Mouse (Mus musculus) lung, postnatal 0 days (tissue): ENCODE measurements around the gene Flrt1. TPM values are rescaled to one million over a fixed set of nuclear protein-coding genes. Genes with fewer than 3 reads are reported as not detected.

ENCODE experiments used
- ATAC-seq: fragments of 200-750 bp; cut with Nextera tagmentation; 2 replicates; pipeline ENCODE4 v1.8.0; 2017; ENCODE audit warnings: moderate library complexity
- DNase-seq: peaks from one replicate; pipeline ENCODE4 v3.0.0-alpha.2; 2016; ENCODE audit warnings: low spot score
- H3K27ac ChIP-seq: fragments of 300-500 bp; sonication (generic); 2 replicates; pipeline ENCODE4 v1.5.1; 2014; ENCODE audit warnings: antibody characterized with exemption, mild to moderate bottlenecking, low read length, mixed read lengths
- H3K27me3 ChIP-seq: fragments of 300-500 bp; sonication (generic); replicated peaks from 2 replicates; pipeline ENCODE4 v1.6.1; 2014; ENCODE audit warnings: low read length, mixed read lengths; ENCODE audit not compliant: insufficient read depth
- H3K36me3 ChIP-seq: fragments of 300-500 bp; sonication (generic); 2 replicates; pipeline ENCODE4 v1.6.1; 2014; ENCODE audit warnings: low read length, mixed read lengths; ENCODE audit not compliant: insufficient read depth
- H3K4me1 ChIP-seq: fragments of 300-500 bp; sonication (generic); 2 replicates; pipeline ENCODE4 v1.6.1; 2014; ENCODE audit warnings: antibody characterized with exemption, low read depth, low read length, mixed read lengths; ENCODE audit not compliant: insufficient read depth
- H3K4me2 ChIP-seq: fragments of 300-500 bp; sonication (generic); replicated peaks from 2 replicates; pipeline ENCODE4 v1.6.1; 2014; ENCODE audit warnings: low read depth, mild to moderate bottlenecking, low read length, moderate library complexity, mixed read lengths
- H3K4me3 ChIP-seq: fragments of 300-500 bp; sonication (generic); 2 replicates; pipeline ENCODE4 v1.5.1; 2014; ENCODE audit warnings: low read depth, low read length
- H3K9ac ChIP-seq: fragments of 300-500 bp; sonication (generic); replicated peaks from 2 replicates; pipeline ENCODE4 v1.6.1; 2014; ENCODE audit warnings: low read depth, mild to moderate bottlenecking
- H3K9me3 ChIP-seq: fragments of 300-500 bp; sonication (generic); 2 replicates; pipeline ENCODE4 v1.6.1; 2016; ENCODE audit warnings: low read length, mixed read lengths
- CTCF ChIP-seq: IDR thresholded peaks from 2 replicates; pipeline ENCODE4 v1.5.1; 2016; ENCODE audit warnings: antibody characterized with exemption, mild to moderate bottlenecking
- EP300 ChIP-seq: IDR thresholded peaks from 2 replicates; pipeline ENCODE4 v1.6.1; 2016; ENCODE audit warnings: antibody characterized with exemption, mild to moderate bottlenecking, control low read depth
- WGBS: fragments of 180-500 bp; shearing (Covaris S2); extraction: QIAGEN DNeasy Blood & Tissue Kit; methylation state at CpG from one replicate; pipeline ENCODE4 v1.1.7; 2014; 5-methylcytosine and 5-hydroxymethylcytosine counted together
- polyA plus RNA-seq: library from polyadenylated mRNA; unstranded; fragments of >200 nt; fragmentation: Nextera tagmentation; extraction: Ambion mirVana; gene quantifications from 2 replicates; pipeline ENCODE4 v1.2.1, GENCODE M21; 2015

Flrt1 gene
- polyA plus RNA-seq, 1 experiment from 2014 or later, result 0.17 TPM

DNA sequence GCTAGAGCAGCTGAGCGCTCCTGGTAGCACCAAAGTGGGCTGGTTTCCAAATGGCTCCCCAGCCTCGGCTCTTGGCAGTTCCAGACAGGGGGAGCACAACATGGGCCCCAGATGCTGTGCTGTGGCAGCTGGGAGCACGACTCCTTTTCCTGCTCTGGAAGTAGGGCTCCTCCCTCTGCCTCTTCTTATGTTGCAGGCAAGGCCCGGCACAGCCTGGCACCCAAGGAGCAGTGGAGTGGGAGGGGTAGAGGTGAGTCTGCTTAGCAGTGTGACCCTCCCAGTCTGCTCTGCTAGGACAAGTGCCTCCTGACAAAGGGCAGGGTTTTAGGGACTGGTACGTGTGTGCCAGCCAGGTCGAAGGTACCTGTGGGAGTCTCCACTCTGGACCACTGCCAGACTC, 5.3 kb upstream of the Flrt1 start:
- H3K4me1 ChIP-seq, result peaks cover 8% of the 10 kb centered on the region; the same call in 1 of the 2 replicates
- no peak overlapping the region for H3K4me2 ChIP-seq
- peak; percentile 58 for ATAC-seq
- WGBS, result 38% methylated on average over 6 of the region's 6 CpGs
- no peak overlapping the region for H3K27ac ChIP-seq
- no peaks in the 10 kb centered on the region for H3K9me3 ChIP-seq
- H3K9ac ChIP-seq, result no peak overlapping the region
- peak; percentile 59 for DNase-seq
- no peaks in the 10 kb centered on the region for H3K36me3 ChIP-seq
- TF ChIP-seq CTCF, result no peak
- no peak for TF ChIP-seq EP300
- no peak overlapping the region for H3K4me3 ChIP-seq
- no peaks in the 10 kb centered on the region for H3K27me3 ChIP-seq

DNA sequence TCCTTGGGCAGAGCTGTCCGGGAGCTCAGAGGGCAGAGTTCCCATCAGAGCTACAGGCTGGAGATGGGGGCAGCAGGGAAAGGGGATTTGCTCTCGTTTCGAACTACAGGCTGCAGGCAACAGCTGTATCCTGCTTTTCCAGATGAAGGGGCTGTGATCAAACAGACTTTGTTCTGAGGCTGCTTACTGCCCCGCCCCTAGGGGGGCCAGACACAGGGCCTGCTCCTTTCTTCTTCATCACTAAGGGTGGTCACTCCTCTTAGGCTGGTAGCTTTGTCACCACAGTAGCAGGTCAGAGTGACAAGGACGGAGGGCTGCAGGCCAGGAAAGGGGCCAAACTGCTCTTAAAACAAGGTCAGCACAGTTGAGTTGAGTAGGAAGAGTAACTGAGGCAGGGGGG, 4.6 kb upstream of the Flrt1 start:
- Histone ChIP-seq H3K27me3 (no peaks in the 10 kb centered on the region), H3K27ac (no peak overlapping the region), H3K4me2 (no peak overlapping the region), H3K9me3 (no peaks in the 10 kb centered on the region), H3K9ac (no peak overlapping the region), H3K4me3 (no peak overlapping the region), H3K36me3 (no peaks in the 10 kb centered on the region), H3K4me1 (peaks cover 8% of the 10 kb centered on the region; the same call in 1 of the 2 replicates)
- no peak for DNase-seq
- ATAC-seq, result no peak
- TF ChIP-seq CTCF (no peak), EP300 (no peak)
- WGBS, result 34% methylated on average over 5 of the region's 5 CpGs

DNA sequence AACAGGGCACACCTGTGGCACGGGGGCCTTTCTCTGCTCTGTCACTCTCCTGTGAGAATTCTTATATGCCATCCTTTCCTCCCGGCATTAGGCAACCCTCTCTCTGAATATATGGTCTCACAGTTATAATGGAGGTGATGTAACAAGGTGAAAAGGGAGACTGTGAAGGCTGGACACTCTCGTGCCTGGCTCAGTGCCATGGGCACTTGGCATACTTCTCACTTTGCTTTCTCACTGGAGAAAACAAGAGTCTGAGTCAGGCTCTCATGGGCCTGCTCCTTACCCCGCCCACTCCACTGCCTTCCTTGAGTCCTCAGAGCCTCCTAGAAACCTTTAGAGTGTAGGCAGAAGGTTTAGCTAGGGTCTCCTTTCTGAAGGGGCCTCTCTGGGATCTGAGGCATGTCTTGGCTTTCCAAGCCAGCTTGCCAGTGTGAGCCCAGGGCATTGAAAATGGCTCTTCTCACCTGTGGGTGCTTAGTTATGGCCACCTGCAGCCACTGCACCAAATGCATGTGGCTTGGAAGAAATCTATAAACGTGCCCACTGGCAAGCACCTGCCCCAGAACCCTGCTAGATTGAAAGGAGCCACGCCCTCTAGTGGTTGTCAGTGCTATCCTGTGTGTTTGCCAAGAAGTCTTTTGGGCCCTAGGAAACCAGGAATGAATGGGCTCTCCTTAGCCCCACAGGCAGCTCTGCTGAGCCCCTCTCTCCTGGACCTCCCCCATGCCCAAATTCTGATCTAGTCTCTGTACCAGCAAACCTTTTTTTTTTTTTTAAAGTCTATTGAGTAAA, 2.8 kb upstream of the Flrt1 start:
- Histone ChIP-seq H3K4me2 (no peak overlapping the region), H3K9ac (no peak overlapping the region), H3K4me1 (peaks cover 3% of the 10 kb centered on the region; the same call in 1 of the 2 replicates), H3K9me3 (no peaks in the 10 kb centered on the region), H3K36me3 (no peaks in the 10 kb centered on the region), H3K27ac (peak overlapping the region; percentile 54), H3K27me3 (no peaks in the 10 kb centered on the region), H3K4me3 (no peak overlapping the region)
- DNase-seq (peak; percentile 94), ATAC-seq (peak; percentile 85)
- WGBS, result 34% methylated on average over 6 of the region's 6 CpGs
- peak; percentile 69 for TF ChIP-seq EP300
- TF ChIP-seq CTCF, result peak; percentile 57

DNA sequence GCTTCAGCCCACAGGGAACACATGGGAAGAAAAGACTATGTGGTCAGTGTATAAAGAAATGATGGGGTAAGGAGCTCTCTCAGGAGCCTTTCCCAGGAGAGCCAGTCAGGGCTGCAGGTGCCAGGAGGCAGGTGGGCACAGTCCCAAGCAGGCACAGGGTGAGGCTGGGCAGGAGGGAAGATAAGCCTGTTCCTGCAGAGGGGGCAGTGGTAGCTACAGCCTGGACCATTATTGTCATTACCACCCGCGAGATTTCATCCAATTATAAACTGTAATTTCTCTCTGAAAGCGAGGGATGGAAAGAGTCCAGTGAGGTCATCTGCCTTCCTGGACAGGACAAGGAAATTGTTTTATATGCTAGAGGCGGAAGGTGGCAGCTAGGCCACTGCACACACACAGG, 1.6 kb upstream of the Flrt1 start:
- Histone ChIP-seq H3K4me3 (no peak overlapping the region), H3K27ac (no peak overlapping the region), H3K27me3 (no peaks in the 10 kb centered on the region), H3K4me1 (peaks cover 3% of the 10 kb centered on the region; the same call in 1 of the 2 replicates), H3K36me3 (no peaks in the 10 kb centered on the region), H3K9ac (no peak overlapping the region), H3K4me2 (no peak overlapping the region), H3K9me3 (no peaks in the 10 kb centered on the region)
- 66% methylated on average over 4 of the region's 4 CpGs for WGBS
- DNase-seq (no peak), ATAC-seq (no peak)
- TF ChIP-seq EP300 (no peak), CTCF (no peak)

DNA sequence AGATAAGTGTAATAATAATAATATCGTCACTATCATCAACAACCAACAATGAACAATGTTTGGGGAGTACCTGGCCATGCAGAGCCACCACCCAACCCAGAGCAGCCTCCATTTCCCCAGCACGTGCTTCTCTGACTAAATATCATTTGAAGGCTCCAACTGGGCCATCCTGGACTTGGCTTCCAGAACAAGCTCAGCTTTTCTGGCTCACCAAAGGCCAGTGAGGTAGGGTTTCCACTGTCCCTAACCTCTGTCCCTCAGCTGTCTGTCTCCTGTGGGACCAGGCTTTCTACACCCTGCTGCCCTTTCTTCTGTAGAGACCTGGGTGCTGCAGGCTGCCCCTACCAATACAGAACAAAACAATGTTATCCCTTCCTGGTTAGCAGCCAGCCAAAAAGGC, 1.0 kb upstream of the Flrt1 start:
- 78% methylated on average over 2 of the region's 2 CpGs for WGBS
- no peak for TF ChIP-seq EP300
- no peak for TF ChIP-seq CTCF

DNA sequence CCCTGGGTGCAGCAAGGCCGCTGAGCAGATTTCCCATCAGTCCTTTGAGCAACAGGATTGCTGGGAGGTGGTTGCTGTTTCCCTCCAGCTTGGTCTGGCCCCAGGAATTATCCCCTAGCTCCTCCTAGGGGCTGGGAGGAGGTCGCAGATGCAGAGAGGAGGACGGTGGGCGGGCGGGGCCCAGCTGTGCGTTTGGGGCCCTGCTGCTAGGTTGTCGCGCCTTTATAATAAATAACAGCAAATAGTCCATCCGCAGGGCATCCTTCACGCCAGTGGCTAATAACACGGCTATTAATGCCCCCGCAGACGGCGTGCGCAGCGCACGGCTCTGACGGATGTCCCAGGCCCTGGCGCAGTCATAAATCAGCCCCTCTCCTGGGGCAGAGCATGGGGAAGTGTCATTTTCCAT, 1.5 kb downstream of the Flrt1 start:
- H3K4me2 ChIP-seq, result peak overlapping the region; percentile 37; the same call in 1 of the 2 replicates
- H3K4me3 ChIP-seq, result no peak overlapping the region
- DNase-seq, result peak; percentile 66
- no peaks in the 10 kb centered on the region for H3K9me3 ChIP-seq
- 22% methylated on average over 19 of the region's 19 CpGs for WGBS
- no peaks in the 10 kb centered on the region for H3K27me3 ChIP-seq
- H3K27ac ChIP-seq, result no peak overlapping the region
- no peak overlapping the region for H3K9ac ChIP-seq
- no peak for TF ChIP-seq EP300
- peak; percentile 58 for TF ChIP-seq CTCF
- peak; percentile 68 for ATAC-seq
- H3K36me3 ChIP-seq, result no peaks in the 10 kb centered on the region
- peaks cover 3% of the 10 kb centered on the region; the same call in 1 of the 2 replicates for H3K4me1 ChIP-seq

More for the DNA sequence above, 1.0 kb upstream of the Flrt1 start:
- Histone ChIP-seq H3K4me2 (no peak overlapping the region), H3K9ac (no peak overlapping the region), H3K4me1 (peaks cover 3% of the 10 kb centered on the region; the same call in 1 of the 2 replicates), H3K27me3 (no peaks in the 10 kb centered on the region), H3K36me3 (no peaks in the 10 kb centered on the region), H3K9me3 (no peaks in the 10 kb centered on the region), H3K4me3 (no peak overlapping the region), H3K27ac (no peak overlapping the region)
- ATAC-seq (no peak), DNase-seq (no peak)
